8 mouse cellular contexts compared by ENCODE assay signal in genomic region chr17:73709131-73710041, GRCm38 (mm10). TPM values are rescaled to one million over a fixed set of nuclear protein-coding genes. Genes with fewer than 3 reads are reported as not detected.
DNase-seq lines count a peak whose midpoint lies in the region; ATAC-seq and TF ChIP-seq lines count a peak whose summit lies in the region.

No protein-coding gene starts in this region.

- peaks cover 26% of the 10 kb centered on the region for H3K27me3 ChIP-seq in kidney, embryonic 16.5 days (ENCODE audit: insufficient read depth, low read length)
- H3K27me3 ChIP-seq in liver, embryonic 15.5 days, result peaks cover 58% of the 10 kb centered on the region
- peaks cover 15% of the 10 kb centered on the region for H3K27me3 ChIP-seq in small intestine, adult 2 months (ENCODE audit: control insufficient read depth, insufficient read depth, low read length)

- peaks cover 4% of the 10 kb centered on the region; the same call in 1 of the 2 replicates for H3K9me3 ChIP-seq in kidney, embryonic 16.5 days (ENCODE audit: low read length)
- H3K9me3 ChIP-seq in liver, embryonic 15.5 days (replicated peaks), result no peaks in the 10 kb centered on the region

- ATAC-seq in kidney, embryonic 16.5 days (ENCODE audit: low FRiP score, low TSS enrichment), result peak; percentile 25
- no peak for ATAC-seq in liver, embryonic 15.5 days (ENCODE audit: insufficient read depth)
- no peak for ATAC-seq in megakaryocyte progenitor cell, adult 5-6 weeks (replicated peaks; ENCODE audit: poor library complexity)

- TF ChIP-seq CTCF in small intestine, adult 2 months (IDR thresholded peaks at IDR 0.05; ENCODE audit: extremely low read depth, insufficient read length, insufficient replicate concordance, low read depth, low read length), result no peak

- H3K9ac ChIP-seq in kidney, embryonic 16.5 days (replicated peaks; ENCODE audit: low read length), result peak overlapping the region; percentile 69
- no peak overlapping the region for H3K9ac ChIP-seq in liver, embryonic 15.5 days

- H3K27ac ChIP-seq in kidney, embryonic 16.5 days (ENCODE audit: low read length), result peak overlapping the region; percentile 73
- H3K27ac ChIP-seq in liver, embryonic 15.5 days (replicated peaks), result no peak overlapping the region
- no peak overlapping the region for H3K27ac ChIP-seq in small intestine, adult 2 months (ENCODE audit: insufficient read depth, low read depth, low read length)

- no peak for TF ChIP-seq POLR2A in small intestine, adult 2 months (IDR thresholded peaks at IDR 0.05; ENCODE audit: low read depth, low read length)

- H3K36me3 ChIP-seq in kidney, embryonic 16.5 days (ENCODE audit: insufficient read depth, low read length), result no peaks in the 10 kb centered on the region
- no peaks in the 10 kb centered on the region for H3K36me3 ChIP-seq in liver, embryonic 15.5 days (replicated peaks)
- H3K36me3 ChIP-seq in small intestine, adult 2 months (ENCODE audit: control insufficient read depth, insufficient read depth, low read length), result no peaks in the 10 kb centered on the region

- 2% methylated on average over 43 of the region's 43 CpGs for WGBS in kidney, embryonic 16.5 days
- WGBS in liver, embryonic 15.5 days (ENCODE audit: insufficient replicate concordance), result 5% methylated on average over 43 of the region's 43 CpGs
- 6% methylated on average over 43 of the region's 43 CpGs for WGBS in small intestine, adult 2 months

- peak; percentile 56 for DNase-seq in layer of hippocampus, adult 11-12 months (ENCODE audit: low spot score)
- no peak for DNase-seq in layer of hippocampus, adult 9-10 months (ENCODE audit: low spot score)
- DNase-seq in cerebellum, postnatal 10 days, result peak; percentile 64 to 72
- peak; percentile 13 for DNase-seq in forelimb bud, embryonic 11.5 days (ENCODE audit: low read depth, low spot score)

- peak overlapping the region; percentile 90 for H3K4me2 ChIP-seq in kidney, embryonic 16.5 days (replicated peaks; ENCODE audit: low read depth, low read length)
- peak overlapping the region; percentile 54 for H3K4me2 ChIP-seq in liver, embryonic 15.5 days

- peak overlapping the region; percentile 61 for H3K4me3 ChIP-seq in kidney, embryonic 16.5 days (ENCODE audit: low read length)
- H3K4me3 ChIP-seq in liver, embryonic 15.5 days (replicated peaks), result 0 out of 2 replicates have a peak overlapping the region, but pooled peaks have one; percentile 29
- peak overlapping the region; percentile 40 for H3K4me3 ChIP-seq in small intestine, adult 2 months (ENCODE audit: low read depth, low read length)

- 0 out of 2 replicates have a peak, but pooled peaks cover 8% of the 10 kb centered on the region for H3K4me1 ChIP-seq in kidney, embryonic 16.5 days (ENCODE audit: insufficient read depth, low read length)
- H3K4me1 ChIP-seq in liver, embryonic 15.5 days (replicated peaks), result no peaks in the 10 kb centered on the region
- no peaks in the 10 kb centered on the region; the same call in 1 of the 2 replicates for H3K4me1 ChIP-seq in small intestine, adult 2 months (ENCODE audit: control insufficient read depth, insufficient read depth, insufficient read length, low read length)

RNA-seq across cellular contexts. Expression of gene Galnt14, which starts 0.9 kb away (rescaled TPM):
- polyA plus RNA-seq in kidney, embryonic 16.5 days (2015; fragmentation: Nextera tagmentation; extraction: Ambion mirVana), result 18.6 and 21.4 TPM in 2 replicates
- 0.05 TPM in 1 of 2 replicates, not detected in the other for polyA plus RNA-seq in liver, embryonic 15.5 days (2015; fragmentation: Nextera tagmentation; extraction: Ambion mirVana)
- 0.06 TPM in 1 of 2 replicates, not detected in the other for polyA plus RNA-seq in small intestine, adult 2 months (2012; rRNA removed)
- 0.20 TPM in 1 of 2 replicates, not detected in the other for total RNA-seq in megakaryocyte progenitor cell, adult 5-6 weeks (2015)
- not detected in 2 replicates for total RNA-seq in megakaryocyte progenitor cell, adult 5-6 weeks (2017)

Comparison
In these comparisons a context has a peak if more than half of its experiments do, and no peak if none do; other contexts are left out.
1. RNA of gene Galnt14, which starts 0.9 kb away (polyA plus RNA-seq): 18.6 to 21.4 TPM in kidney, embryonic 16.5 days; 0.06 TPM in small intestine, adult 2 months and 0.05 TPM in liver, embryonic 15.5 days; every median in the first group is over 10 times any median in the second.
2. Peak in every context shown above with its lines, with median percentiles within 50 percentile points of each other: H3K4me3 ChIP-seq.